Mouse (Mus musculus): ENCODE measurements at regions not wholly inside any gene's neighbourhood (a gene's known extent, or its start where the extent isn't known, plus 50 kb on each side); places are given as distances from the start of the nearest gene placed in this dataset.

GRCm38 (mm10) chr4:55605541-55605940, 73.3 kb upstream of the Klf4 start:
- no peak for ATAC-seq

GRCm38 (mm10) chr4:55604915-55605314, 72.6 kb upstream of the Klf4 start:
- ATAC-seq = no peak

GRCm38 (mm10) chr4:55603821-55604435, 71.7 kb upstream of the Klf4 start:
- no peak for ATAC-seq

- no peak for ATAC-seq
Observed at GRCm38 (mm10) chr4:55595203-55595602, 62.9 kb upstream of the Klf4 start.

GRCm38 (mm10) chr4:55594699-55595098, 62.4 kb upstream of the Klf4 start:
- no peak for ATAC-seq

GRCm38 (mm10) chr4:55593132-55593531, 60.9 kb upstream of the Klf4 start:
- ATAC-seq = no peak

- ATAC-seq = no peak
Observed at GRCm38 (mm10) chr4:55586212-55586611, 53.9 kb upstream of the Klf4 start.

- no peak for ATAC-seq
Observed at GRCm38 (mm10) chr4:55583589-55583988, 51.3 kb upstream of the Klf4 start.

Measured in inflammation-experienced regulatory T-cells, adult 6 months (primary cell).